ENCODE assay signal across 8 mouse cellular contexts in genomic region chr12:40037876-40038463, GRCm38 (mm10). TPM values are rescaled to one million over a fixed set of nuclear protein-coding genes. Genes with fewer than 3 reads are reported as not detected.
DNase-seq lines count a peak whose midpoint lies in the region; ATAC-seq lines count a peak whose summit lies in the region.

Gene Arl4a (minus strand): TSS chr12:40038025.

- H3K36me3 ChIP-seq in hindbrain, embryonic 14.5 days (replicated peaks; ENCODE audit: control insufficient read depth, insufficient read depth), result no peaks in the 10 kb centered on the region

- peak; percentile 90 for ATAC-seq in hindbrain, embryonic 14.5 days (ENCODE audit: low FRiP score)

- H3K9ac ChIP-seq in hindbrain, embryonic 14.5 days, result peak within 1 kb of the TSS; percentile 95

- H3K4me1 ChIP-seq in hindbrain, embryonic 14.5 days (replicated peaks; ENCODE audit: control insufficient read depth, insufficient read depth, low read length), result peaks cover 28% of the 10 kb centered on the region

- WGBS in hindbrain, embryonic 14.5 days, result under 1% methylated on average over 68 of the region's 68 CpGs

- peak within 1 kb of the TSS; percentile 98 for H3K4me3 ChIP-seq in hindbrain, embryonic 14.5 days (replicated peaks; ENCODE audit: low read length)

- H3K27ac ChIP-seq in hindbrain, embryonic 14.5 days, result peak within 1 kb of the TSS; percentile 97

- H3K4me2 ChIP-seq in hindbrain, embryonic 14.5 days (replicated peaks), result peak within 1 kb of the TSS; percentile 82

- H3K27me3 ChIP-seq in hindbrain, embryonic 14.5 days (ENCODE audit: control insufficient read depth, insufficient read depth, low read length), result no peaks in the 10 kb centered on the region

- DNase-seq in R1 (ENCODE audit: low read depth, low spot score), result peak; percentile 84
- DNase-seq in cerebellum, postnatal 25 days, result peak; percentile 86 to 91
- peak; percentile 85 to 92 for DNase-seq in frontal cortex, postnatal 36 days (ENCODE audit: low spot score in 2 of 2)
- peak; percentile 88 for DNase-seq in hindbrain, embryonic 14.5 days (ENCODE audit: low spot score)
- peak; percentile 87 to 88 for DNase-seq in layer of hippocampus, postnatal 36 days
- peak; percentile 92 for DNase-seq in lung, postnatal 25 days (ENCODE audit: low spot score)
- peak; percentile 80 for DNase-seq in retina, adult 2 months (ENCODE audit: low read depth, low spot score)
- peak; percentile 93 for DNase-seq in thymus, postnatal 25 days

- H3K9me3 ChIP-seq in hindbrain, embryonic 14.5 days (ENCODE audit: control insufficient read depth, low read length), result no peaks in the 10 kb centered on the region

RNA-seq across cellular contexts. Expression of gene Arl4a, which starts in this region (rescaled TPM):
- polyA plus RNA-seq in hindbrain, embryonic 14.5 days (2014; fragmentation: Nextera tagmentation; extraction: Ambion mirVana), result 143 and 150 TPM in 2 replicates
- 10 to 100 TPM; 33.8 to 34.3 TPM for total RNA-seq in layer of hippocampus, postnatal 36 days (2021)

Comparison
In these comparisons a context has a peak if more than half of its experiments do, and no peak if none do; other contexts are left out.
1. Peak in every context shown above with its lines: DNase-seq, ATAC-seq, H3K4me3 ChIP-seq and H3K27ac ChIP-seq.